Mouse (Mus musculus): ENCODE data around the gene Exosc7.

The Exosc7 gene

DNA sequence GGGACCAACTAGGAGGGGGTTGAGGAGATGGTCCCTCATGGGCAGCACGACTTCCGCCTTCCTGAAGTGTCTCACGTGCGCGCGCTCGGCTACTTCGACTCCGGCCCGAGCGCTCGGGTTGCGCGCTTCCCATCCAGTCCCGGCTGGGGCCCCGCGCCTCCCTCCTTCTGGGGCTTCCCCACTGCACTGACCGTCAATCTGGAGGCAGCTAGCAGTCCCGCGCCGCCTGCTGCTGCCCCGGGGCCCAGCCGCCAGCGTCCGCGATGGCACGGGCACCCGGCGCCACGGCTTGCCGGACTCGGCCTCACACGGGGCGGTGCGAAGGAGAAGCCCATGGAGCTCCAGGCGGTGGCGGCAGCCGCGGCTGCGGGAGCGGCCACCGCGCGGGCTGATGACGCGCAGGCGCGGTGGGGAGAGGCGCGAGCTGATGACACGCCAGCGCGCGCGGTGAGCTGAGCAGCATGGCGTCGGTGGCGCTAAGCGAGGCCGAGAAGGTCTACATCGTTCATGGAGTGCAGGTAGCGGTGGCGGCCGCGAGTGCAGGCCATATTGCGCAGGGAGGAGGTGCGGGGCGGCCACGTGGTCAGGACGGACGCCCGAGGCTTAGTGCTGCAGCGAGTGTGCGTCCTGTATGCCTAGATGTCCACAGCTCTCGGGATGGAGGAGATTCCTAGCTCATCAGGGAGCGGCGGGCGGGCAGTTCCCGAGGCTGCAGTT lies at the start of gene Exosc7, which contains the start of gene Zdhhc3:
Exosc7 (plus strand) TSS at position 411 of the 717 bp plus-strand sequence.
Zdhhc3 (minus strand) TSS at position 401 of the 717 bp plus-strand sequence.
- peak; percentile 83 to 89 for DNase-seq (ENCODE audit: low spot score in 2 of 2)

DNA sequence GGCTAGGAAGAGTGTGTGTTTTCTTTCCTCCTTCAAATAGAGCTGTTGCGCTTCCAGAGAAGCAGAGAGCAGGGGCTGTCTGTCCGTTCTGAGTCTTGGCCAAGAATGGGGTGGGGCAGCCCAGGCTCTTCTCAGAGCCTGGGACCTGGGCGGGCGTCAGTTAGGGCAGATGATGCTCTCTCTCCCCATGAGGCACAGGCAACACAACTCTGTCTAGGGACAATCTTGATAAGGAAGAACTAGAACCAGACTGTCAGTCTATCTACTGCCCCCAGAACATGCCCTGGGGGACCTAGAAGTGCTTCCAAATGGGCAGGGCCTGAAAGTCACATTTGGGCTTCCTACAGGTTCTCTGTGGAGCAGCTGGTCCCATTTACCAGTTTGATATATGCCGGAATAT lies 33.9 kb upstream of the Exosc7 start:
- DNase-seq (ENCODE audit: low spot score in 2 of 2): no peak

- DNase-seq (ENCODE audit: low spot score in 2 of 2): peak; percentile 5 to 18
Measured at GRCm38 (mm10) chr9:123080355-123080754, 32.7 kb upstream of the Exosc7 start.

DNA sequence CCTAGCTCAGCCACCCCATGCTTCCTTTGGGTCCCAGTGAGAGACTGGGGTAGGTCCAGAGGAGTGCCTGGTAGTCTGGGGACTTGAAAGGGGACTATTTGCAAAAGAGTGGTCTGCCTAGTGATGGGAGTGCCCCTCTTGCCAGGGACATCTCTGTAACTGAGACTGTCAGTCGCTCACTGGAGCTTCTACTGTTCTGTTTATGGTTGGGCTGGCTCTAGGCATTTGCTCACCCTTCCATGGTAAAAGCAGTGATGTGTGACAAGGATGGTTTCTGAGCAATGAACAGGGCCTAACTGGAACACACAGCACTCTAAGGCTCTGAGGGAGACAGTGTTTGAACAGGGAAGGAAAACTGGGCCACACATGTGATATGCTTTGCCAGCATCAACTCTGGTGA lies 32.2 kb upstream of the Exosc7 start:
- no peak for DNase-seq (ENCODE audit: low spot score in 2 of 2)

- DNase-seq (ENCODE audit: low spot score in 2 of 2): no peak
Measured at GRCm38 (mm10) chr9:123085373-123085772, 27.6 kb upstream of the Exosc7 start.

DNA sequence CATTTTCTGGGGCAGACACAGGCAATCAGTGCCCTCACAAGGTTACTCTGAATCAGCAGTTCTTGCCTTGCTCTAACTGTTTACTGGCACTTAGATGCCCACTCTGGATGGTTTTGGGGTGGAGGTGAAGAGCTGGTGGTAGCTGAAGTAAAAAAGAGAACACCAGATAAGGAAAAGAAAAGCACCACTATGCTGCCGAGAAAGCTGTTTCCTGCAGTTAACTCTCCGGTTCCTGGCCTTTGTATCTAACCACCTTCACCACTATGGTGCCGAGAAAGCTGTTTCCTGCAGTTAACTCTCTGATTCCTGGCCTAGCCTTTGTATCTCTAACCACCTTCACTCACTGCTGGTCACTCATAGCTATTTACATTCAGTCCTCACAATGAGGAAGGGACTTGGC lies 25.5 kb upstream of the Exosc7 start:
- DNase-seq (ENCODE audit: low spot score in 2 of 2): no peak

GRCm38 (mm10) chr9:123090844-123091243 lies 22.2 kb upstream of the Exosc7 start:
- DNase-seq (ENCODE audit: low spot score in 2 of 2): no peak

GRCm38 (mm10) chr9:123099631-123100455 lies 13.2 kb upstream of the Exosc7 start:
- no peak for DNase-seq (ENCODE audit: low spot score in 2 of 2)

DNA sequence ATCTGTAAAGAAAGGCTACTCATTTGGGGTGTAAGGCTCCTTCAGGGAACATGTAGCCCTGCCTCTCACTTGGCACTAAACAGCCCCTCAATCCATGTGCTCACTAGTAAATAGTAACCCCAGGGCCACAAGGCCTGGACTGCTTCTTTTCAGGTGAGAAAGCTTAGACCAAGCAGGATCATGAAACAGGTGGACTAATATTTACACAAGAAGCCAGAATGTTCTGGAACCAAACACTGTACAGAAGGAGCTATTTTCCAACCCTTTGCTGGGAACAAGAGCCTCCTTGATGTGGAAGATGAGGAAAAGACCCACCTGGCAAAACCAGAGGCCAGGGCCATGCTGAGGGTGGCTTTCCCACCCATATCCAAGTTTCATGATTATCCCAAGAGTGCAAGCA lies 9.6 kb upstream of the Exosc7 start:
- no peak for DNase-seq (ENCODE audit: low spot score in 2 of 2)

DNA sequence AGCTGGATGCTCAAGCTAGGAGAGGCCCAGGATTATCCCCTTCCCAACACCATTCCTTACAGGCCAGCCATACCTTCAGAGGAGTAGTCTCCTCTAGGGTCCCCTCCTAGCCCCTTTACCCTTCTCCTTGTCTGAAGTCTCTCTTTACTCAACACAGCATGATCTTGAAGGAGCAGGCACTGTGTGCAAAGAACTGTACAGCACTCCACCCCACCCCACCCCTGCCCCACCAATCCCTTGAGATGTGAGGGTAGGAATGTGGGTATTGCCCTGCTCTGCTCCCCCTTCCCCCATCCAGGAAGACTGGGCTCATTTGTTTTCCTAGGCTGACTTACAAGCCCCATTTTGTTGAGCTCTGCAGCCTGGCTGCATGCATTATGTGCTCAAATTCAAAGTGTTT lies 8.7 kb upstream of the Exosc7 start:
- no peak for DNase-seq (ENCODE audit: low spot score in 2 of 2)

- no peak for DNase-seq (ENCODE audit: low spot score in 2 of 2)
Measured at GRCm38 (mm10) chr9:123107186-123107585, 5.8 kb upstream of the Exosc7 start.

DNA sequence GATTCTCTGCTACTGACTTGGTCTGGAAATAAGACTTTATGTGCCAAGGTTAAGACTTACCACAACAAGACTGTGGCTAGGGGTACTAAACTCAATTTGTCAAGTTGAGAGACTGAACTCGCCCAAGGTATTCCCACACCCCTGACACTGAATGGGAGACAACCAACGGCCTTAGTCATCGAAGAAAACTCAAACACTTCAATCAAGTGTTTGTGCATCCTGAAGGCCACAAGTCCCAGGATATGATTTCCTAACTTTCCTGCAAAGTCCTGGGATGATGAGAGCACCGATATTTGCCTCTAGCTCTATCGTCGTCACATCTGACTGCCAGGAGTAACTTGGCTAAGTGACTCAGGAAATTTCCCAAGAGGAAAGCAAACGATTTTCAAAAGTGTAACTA lies 3.8 kb upstream of the Exosc7 start:
- DNase-seq (ENCODE audit: low spot score in 2 of 2): no peak

DNA sequence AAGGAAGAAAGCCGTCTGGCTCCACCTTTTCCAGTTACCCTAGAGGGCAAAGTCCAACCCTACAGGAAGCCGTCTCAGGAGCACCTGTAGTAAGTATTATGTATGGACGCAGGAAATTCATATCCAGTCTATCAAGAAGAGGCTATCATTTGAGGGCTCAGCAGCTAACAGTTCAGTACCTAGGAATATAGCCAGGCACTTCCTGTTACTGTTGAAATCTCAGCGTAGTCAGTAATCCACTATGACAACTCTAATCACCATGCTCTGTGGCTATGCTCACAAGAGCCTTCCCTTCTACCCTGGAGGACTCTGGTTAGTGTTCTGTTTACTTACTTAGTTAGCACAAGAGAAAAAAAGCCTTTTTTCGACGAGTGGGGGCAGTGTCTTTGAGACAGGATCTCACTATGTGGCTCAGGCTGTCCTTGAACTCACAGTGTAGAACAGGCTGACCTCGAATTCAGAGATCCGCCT lies 1.2 kb upstream of the Exosc7 start:
- DNase-seq (ENCODE audit: low spot score in 2 of 2): no peak

- no peak for DNase-seq (ENCODE audit: low spot score in 2 of 2)
Measured at GRCm38 (mm10) chr9:123113931-123114330, 916 bp downstream of the Exosc7 start.

DNA sequence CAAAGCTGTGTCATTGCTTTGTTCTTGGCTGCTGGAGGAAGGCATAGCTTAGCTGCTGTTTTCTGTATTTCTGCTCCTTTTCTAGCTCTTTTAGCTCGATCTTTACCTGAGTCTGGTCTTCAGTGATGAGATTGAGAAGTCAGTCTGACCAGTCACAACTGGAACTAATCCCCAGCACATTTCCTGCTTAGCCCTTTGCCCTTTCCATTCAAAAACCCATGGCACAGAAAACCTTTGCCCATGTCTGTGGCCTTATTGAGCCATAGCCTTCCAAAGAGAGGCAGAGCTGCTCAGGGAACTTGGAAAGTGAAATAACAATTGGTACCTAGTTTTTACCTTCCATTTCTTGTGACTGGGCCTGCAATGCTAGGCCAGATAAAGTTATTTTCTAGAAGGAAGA lies 2.6 kb downstream of the Exosc7 start:
- DNase-seq (ENCODE audit: low spot score in 2 of 2): no peak

DNA sequence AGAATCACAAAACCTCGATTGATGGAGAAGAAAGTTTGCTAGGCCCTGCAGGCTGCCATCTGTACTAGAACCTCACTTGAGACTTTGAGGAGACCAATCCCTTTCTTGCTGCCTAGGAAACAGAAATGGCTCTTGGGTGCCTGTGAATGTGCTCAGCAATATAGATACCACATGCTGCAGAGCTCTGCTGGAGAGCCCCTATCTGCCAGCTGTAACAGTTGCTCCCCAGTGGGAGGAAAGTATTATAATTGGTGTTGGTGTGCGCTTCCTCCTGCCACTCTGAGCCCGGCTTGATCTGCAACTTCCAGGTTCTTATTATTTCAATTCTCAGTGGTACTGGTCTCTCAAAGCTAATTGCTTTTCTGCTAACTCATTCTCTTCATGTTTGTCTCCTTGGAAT lies 10.0 kb downstream of the Exosc7 start:
- DNase-seq (ENCODE audit: low spot score in 2 of 2): peak in 1 of 2 experiments; percentile 24

- DNase-seq (ENCODE audit: low spot score in 2 of 2): peak in 1 of 2 experiments; percentile 28
Measured at GRCm38 (mm10) chr9:123123571-123124412, 10.8 kb downstream of the Exosc7 start.

GRCm38 (mm10) chr9:123124413-123124981 lies 11.5 kb downstream of the Exosc7 start:
- DNase-seq (ENCODE audit: low spot score in 2 of 2): no peak

DNA sequence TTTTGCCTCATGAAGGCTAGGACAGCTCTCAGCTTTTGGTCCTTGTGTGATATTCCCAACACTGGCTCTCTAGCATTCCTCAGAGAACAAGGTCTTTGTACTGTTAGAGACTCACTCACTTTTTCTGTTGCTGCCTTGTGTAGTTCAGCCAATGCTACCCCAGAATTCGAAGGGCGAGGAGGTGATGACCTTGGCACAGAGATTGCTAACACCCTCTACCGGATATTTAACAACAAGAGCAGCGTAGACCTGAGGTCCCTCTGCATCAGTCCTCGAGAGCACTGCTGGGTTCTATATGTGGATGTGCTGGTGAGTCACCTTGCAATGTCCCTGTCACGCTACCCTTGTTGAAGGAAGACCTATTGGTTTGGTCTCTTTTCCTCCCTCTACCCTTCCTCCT lies 14.6 kb downstream of the Exosc7 start:
- no peak for DNase-seq (ENCODE audit: low spot score in 2 of 2)

DNA sequence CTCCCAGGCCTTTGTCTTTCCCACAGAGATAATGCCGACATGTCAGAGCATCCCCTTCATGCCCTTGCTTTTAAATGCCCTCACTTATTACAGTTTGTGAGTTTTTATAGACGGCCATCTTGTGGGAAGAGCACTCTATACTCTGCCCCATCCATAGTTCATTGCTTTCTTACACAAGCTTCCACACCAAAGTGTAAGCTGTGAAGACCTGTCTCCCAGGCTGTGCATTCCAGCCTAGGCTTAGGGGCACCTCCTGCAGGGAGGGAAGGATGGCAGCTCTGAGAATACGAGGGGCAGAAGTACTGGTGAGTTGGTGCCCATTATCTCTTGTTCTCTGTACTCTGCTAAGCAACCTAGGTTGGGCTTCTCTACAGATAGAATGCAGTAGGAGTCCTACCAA lies 20.0 kb downstream of the Exosc7 start:
- DNase-seq (ENCODE audit: low spot score in 2 of 2): no peak

- DNase-seq (ENCODE audit: low spot score in 2 of 2): peak in 1 of 2 experiments; percentile 10
Measured at GRCm38 (mm10) chr9:123136953-123137682, 24.1 kb downstream of the Exosc7 start.
